Mouse (Mus musculus) brain, embryonic 14.5 days (tissue): Measurements from ENCODE around the gene Pparg. TPM values are rescaled to one million over a fixed set of nuclear protein-coding genes. Genes with fewer than 3 reads are reported as not detected.

Experiments
- DNase-seq: peaks from one replicate; pipeline ENCODE4 v3.0.0-alpha.2; 2011; ENCODE audit warnings: low read depth
- CTCF ChIP-seq: fragments of 200-500 bp; IDR thresholded peaks from 2 replicates; pipeline ENCODE4 v1.5.1; 2012; ENCODE audit warnings: inconsistent platforms, mild to moderate bottlenecking, moderate library complexity, borderline replicate concordance; ENCODE audit not compliant: insufficient read depth, insufficient read length; ENCODE audit errors: extremely low read depth
- POLR2A ChIP-seq: fragments of 200-500 bp; IDR thresholded peaks from 2 replicates; pipeline ENCODE4 v1.6.1; 2012; ENCODE audit warnings: mild to moderate bottlenecking, inconsistent platforms, borderline replicate concordance; ENCODE audit not compliant: poor library complexity, insufficient read depth, insufficient read length, severe bottlenecking; ENCODE audit errors: extremely low read depth
- polyA plus RNA-seq: library from polyadenylated mRNA; depleted of rRNA; stranded (reverse); fragments of >200 nt; gene quantifications from 2 replicates; pipeline ENCODE4 v1.2.3, GENCODE M21; 2012

The Pparg gene
- polyA plus RNA-seq, 1 experiment = 0.40 TPM

DNA sequence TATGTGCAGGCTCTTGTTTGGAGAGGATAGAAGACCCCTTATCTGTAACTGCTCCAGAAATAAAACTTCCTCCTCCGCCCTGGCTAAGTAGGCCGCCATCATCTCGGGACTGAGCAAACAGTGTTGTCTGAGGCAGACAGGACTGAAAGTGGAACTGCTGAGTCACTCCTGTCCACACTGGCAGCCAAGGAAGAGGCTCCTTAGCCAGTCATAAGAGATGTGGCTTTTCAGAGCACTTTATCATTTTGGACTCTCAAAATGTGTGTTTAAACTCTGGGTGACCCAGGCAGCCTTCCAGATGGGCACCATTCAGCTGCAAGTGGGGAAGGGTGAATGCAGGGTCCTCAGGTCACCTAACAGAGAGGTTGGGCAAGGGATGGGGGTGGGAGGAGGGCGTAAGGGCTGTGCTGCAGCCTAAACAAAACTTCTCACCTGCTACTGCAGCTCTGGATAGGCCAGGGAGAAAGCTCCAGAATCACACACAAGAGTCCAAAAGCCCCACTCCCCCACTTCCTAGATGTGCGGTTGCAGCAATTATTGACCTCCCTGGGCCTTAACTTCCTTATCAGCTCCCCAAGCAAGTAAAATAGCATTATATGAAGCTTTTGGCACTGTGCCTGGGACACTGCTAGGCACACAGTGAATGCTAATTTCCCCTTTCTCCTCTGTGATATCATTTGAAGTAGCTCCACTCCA, 119.7 kb downstream of the Pparg start:
- no peak for TF ChIP-seq CTCF
- TF ChIP-seq POLR2A = no peak
- DNase-seq = peak; percentile 84

DNA sequence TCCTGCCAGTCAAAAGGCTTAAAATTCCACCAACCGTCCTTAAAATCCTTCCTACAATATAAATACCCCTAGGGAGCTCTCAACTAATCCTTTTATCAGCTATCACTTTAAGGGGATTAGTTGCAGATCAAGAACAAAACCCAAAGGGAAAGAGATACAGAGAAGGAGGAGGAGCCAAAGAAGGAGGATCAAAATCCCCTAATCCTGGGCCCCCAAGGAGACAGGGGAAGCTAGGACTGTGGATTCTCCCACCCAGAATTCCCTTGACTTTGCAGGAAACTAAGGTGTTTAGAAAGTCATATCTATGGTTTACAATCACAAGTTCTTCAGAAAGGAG, 120.2 kb downstream of the Pparg start:
- TF ChIP-seq POLR2A (no peak), CTCF (no peak)

GRCm38 (mm10) chr6:115481603-115482002, 120.9 kb downstream of the Pparg start:
- no peak for DNase-seq
- TF ChIP-seq POLR2A (no peak), CTCF (no peak)

More for the DNA sequence above, 120.2 kb downstream of the Pparg start:
- no peak for DNase-seq

DNA sequence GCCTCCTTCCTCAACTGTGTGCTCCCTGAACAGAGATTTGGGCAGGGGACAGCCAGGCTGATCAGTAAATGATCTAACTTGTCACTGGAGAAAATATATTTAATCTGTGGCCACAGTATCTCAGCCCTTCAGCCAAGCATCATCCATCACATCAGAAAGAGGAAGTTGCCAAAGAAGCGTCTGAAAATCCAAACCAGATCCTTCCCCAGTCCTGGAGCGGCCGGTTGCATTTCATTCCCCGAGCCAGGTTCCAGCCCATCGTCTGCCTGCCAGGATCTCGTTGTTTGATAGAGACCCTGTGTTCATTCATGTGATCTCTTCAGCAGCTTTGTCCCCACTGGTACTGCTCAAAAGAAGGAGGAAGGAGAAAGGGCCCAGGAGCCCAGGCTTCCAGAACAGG, 124.9 kb downstream of the Pparg start:
- TF ChIP-seq POLR2A = no peak
- no peak for TF ChIP-seq CTCF
- no peak for DNase-seq

- TF ChIP-seq POLR2A (no peak), CTCF (no peak)
- DNase-seq = no peak
Observed at GRCm38 (mm10) chr6:115489831-115490230, 129.1 kb downstream of the Pparg start.

- DNase-seq = peak; percentile 82
- no peak for TF ChIP-seq CTCF
- no peak for TF ChIP-seq POLR2A
Observed at GRCm38 (mm10) chr6:115492952-115493613, 132.3 kb downstream of the Pparg start.

- TF ChIP-seq POLR2A = no peak
- TF ChIP-seq CTCF = no peak
- DNase-seq = no peak
Observed at GRCm38 (mm10) chr6:115493824-115494223, 133.1 kb downstream of the Pparg start.

- TF ChIP-seq CTCF = no peak
- TF ChIP-seq POLR2A = no peak
- DNase-seq = peak; percentile 73
Observed at GRCm38 (mm10) chr6:115499540-115499939, 138.8 kb downstream of the Pparg start.

GRCm38 (mm10) chr6:115500234-115500633, 139.5 kb downstream of the Pparg start:
- DNase-seq = no peak
- TF ChIP-seq CTCF (no peak), POLR2A (no peak)

DNA sequence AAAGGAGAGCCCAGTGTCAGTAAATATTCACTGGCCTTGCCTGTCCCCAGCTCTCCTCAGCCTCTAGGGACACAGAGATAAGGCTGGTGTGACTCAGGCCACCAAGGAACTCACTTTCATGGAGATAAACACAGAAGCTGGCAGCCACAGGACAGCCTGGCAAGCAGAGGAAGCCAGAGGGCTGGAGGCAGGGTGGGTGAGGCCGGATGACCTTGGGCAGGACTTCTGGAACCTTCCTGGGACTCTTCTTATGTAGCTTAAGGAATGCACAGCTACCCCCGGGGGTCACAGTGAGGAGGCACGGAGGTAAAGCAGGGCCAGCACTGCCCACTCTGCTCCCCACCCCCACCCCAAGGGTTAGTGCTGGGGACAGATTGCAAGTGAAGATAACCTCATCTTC, 140.4 kb downstream of the Pparg start:
- no peak for TF ChIP-seq CTCF
- no peak for TF ChIP-seq POLR2A
- no peak for DNase-seq

DNA sequence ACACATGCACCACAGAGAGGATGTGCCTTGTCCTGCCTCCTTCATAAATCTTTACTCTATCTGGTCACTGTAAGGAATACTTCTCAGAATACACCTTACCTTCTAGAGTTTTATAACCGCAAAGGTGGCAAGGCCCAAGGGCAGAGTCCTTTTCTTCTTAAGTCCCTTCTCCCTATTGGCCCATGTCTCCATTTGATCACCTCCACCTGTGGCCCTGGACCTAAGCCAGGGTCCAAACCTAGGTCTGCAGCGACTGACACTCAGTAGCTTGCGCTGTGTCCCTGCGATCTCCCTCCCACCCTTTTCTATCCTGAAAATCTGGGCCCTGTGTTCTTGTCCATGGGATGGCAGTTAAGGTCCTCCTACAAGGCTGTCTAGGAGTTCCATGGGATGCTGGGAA, 142.3 kb downstream of the Pparg start:
- no peak for DNase-seq
- TF ChIP-seq CTCF (no peak), POLR2A (no peak)
